Mouse (Mus musculus) urinary bladder, postnatal 10 days (tissue): Measurements from ENCODE around the gene Krt39.

Experiments
- DNase-seq: peaks from one replicate; pipeline ENCODE4 v3.0.0; 2022; ENCODE audit warnings: low spot score

Gene Krt39

DNA sequence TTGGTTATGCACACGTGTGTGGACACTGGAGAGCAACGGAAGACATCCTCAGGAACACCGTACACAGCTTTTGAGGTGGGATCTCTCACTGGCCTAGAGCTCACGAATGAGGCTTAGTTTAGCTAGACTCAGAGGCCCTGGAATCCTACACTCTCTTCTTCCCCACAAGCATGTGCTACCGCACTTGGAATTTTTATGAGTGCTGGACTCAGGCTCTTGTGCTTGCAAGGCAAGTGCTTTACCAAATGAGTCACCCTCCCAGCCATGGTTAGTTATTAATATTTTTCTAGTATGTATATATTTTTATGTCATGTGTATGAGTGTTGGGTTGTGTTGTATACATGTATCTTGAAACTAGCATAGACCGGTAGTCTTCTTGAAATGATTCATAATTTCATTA, 49.2 kb downstream of the Krt39 start:
- DNase-seq = no peak

DNA sequence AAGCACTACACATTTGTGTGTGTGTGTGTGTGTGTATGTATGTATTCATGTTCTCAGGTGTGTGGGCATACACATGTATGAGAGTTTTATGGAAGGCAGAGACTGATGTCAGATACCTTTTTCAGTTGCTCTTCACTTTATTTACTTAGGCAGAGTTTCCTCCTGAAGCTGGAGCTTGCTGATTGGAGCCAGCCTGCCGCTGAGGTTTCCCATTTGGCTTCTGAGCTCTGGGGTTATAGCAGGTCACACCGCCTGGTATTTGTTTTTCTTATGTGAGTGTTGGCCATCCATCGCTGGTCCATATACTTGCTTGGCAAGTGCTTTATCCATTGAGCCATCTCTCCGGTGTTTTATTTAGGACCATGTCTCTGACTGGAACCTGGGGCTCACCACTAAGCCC, 51.9 kb downstream of the Krt39 start:
- no peak for DNase-seq

DNA sequence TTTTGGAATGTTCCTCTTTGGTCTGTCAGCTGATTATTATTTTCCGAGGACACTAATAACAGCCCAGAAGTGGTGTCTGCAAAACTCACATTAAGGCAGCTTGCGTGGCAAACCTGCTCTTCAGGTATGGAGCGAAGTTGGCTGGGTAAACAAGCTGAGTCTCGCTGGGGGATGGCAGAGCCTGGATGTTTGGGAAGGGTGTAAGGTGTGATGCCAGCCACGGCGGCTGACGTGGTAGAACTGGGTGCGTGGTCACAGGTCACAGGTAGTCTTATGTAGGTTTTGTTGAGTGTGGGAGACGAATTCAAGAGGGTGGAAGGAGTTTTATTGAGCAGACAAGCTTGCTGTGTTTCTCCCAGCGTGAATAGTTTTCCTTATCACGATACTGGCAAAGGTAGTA, 52.6 kb downstream of the Krt39 start:
- no peak for DNase-seq

DNA sequence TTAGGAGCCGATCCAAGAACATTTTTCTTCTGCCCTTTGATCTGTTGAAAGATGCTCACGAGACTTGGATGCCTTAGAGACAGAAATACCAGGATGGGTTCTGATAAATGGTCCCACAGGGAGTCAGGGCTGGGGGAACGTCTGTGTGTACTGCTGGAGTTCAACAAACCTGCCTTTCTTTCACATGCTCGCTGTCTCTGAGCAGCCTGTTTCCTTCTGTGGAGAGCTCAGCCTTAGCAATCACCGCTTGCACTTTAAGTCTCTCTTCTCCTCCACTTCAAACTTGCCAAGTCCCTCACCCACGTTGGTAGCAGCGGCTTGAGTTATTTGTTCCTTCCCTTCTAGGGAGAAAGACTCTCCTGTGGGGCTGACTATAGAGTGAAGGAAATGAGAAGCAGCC, 54.8 kb downstream of the Krt39 start:
- DNase-seq = no peak

DNA sequence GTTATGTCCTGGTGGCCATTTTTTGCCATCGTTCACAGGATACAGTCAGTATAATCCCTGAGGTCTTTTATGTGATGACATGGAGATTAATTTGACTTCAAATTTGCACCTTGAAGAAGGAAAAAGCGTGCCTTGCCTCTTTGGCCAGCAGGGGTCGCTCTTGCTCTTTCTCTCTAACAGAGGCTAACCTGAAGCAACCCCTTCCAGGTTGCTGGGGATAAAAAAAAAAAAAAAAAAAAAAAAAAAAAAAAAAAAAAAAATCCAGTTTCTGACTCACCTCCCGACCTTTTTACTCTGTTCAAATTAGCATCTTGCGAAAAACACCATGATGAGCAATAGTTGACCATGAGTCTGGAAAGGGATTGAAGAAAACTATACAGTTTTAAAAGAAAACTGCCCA, 56.3 kb downstream of the Krt39 start:
- DNase-seq = peak; percentile 71
